Mouse (Mus musculus): ENCODE results near the gene Dlgap3.

The Dlgap3 gene

DNA sequence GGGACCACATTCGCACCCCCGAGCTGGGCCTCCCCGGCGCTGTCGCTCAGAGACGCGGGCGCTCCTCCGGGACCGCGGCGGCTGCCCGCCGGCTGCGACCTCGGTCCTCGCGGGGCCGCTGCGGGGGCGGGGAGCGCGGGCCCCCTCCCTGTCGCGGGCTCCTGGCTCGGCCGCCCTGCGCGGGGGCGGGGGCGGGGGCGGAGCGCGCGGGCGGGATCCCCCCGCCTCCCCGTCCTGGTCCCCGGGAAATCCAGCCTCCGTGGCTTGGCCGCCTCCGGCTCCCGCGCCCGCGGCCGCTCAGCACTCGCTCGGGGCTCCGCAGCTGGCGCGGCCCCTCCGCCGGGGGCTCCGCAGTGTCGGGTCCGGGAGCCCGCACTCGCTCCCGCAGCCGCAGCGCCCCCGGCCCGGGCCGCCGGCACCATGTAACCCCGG is at the start of gene Dlgap3:
Gene Dlgap3, plus strand, starts transcription at position 291 of the 432 bp plus-strand sequence.
- peak in 1 of 2 experiments; percentile 41 for DNase-seq

- no peak for DNase-seq
Measured at GRCm38 (mm10) chr4:127123391-127123790, 45.6 kb upstream of the Dlgap3 start, which contains the start of gene Tmem35b. Gene Tmem35b (plus strand): TSS chr4:127123691.

GRCm38 (mm10) chr4:127124331-127124730 is 44.7 kb upstream of the Dlgap3 start:
- DNase-seq: no peak

- DNase-seq: peak; percentile 89 to 96
Measured at GRCm38 (mm10) chr4:127125834-127126463, 43.1 kb upstream of the Dlgap3 start.

- DNase-seq: no peak
Measured at GRCm38 (mm10) chr4:127134687-127135086, 34.3 kb upstream of the Dlgap3 start.

DNA sequence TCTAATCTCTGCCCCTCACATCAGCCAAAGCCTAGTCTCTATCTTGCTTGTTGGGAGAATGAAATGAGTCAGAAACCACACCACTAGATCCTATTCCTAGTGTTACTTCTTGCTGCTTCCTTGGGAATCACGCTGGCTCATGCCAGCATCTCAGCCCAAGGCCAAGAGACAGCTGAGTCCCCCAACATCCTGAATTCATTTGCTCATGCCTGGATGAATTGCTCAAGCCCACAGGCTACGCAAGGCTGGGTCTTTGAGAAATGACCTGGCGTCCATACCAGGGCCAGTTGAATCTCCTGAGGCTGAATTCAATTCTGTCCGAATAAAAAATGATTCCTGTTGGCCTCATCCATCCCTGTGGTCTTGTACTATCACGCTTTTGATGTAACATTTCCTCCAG is 31.4 kb upstream of the Dlgap3 start:
- no peak for DNase-seq

DNA sequence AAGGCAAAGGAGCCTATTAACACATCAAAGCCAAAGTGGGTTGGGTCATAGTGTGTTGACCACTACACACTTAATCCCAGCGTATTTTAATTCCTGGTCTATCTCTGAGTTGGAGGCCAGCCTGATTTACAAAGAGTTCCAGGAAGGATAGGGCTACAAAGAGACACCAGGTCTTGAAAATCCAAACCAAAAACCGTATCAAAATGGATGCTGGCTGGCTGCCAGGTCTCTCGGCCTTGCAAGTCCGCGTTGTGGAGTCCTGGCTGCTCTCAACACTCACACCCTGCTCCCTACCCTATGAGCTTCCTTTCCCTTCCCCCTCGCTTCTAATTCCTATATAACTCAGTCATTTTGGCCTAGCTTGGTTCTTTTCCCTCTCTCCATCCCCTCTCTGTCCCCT is 30.5 kb upstream of the Dlgap3 start:
- peak in 1 of 2 experiments; percentile 20 for DNase-seq

DNA sequence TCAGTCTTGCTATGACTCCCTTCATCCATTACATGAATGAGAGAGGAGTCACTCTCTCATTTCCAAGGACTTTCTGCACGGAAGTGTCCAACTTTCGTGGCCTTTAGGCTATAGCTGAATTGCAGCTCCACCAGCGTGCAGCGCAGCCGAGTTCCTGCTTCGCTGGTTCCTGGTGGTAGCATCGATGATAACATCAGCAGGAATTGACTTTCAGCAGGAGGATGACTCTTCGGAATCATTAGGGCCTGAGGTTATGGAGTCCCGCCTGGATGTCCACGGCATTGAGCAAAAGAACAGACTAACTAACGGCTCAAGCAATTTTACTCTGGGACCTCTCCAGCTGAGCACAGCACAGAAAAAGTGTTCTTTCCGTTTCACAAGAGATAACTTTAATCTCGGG is 19.0 kb upstream of the Dlgap3 start:
- no peak for DNase-seq

- DNase-seq: no peak
Measured at GRCm38 (mm10) chr4:127153345-127153744, 15.7 kb upstream of the Dlgap3 start.

- no peak for DNase-seq
Measured at GRCm38 (mm10) chr4:127155757-127156156, 13.2 kb upstream of the Dlgap3 start.

DNA sequence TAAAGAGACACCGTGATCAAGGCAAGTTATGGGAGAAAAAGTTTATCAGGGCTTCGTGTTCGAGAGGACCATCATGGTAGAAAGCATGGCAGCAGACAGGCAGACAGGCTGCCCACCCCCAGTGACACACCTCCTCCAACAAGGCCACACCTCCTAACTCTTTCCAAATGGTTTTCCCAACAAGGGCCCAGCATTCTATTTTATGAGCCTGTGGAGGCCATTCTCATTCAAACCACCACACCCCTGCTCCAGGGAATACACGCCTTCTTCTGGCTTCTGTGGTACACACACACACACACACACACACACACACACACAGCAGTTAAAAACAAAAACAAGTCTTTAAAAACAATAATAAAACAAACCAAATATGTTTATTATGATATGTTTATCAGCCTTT is 11.3 kb upstream of the Dlgap3 start:
- no peak for DNase-seq

DNA sequence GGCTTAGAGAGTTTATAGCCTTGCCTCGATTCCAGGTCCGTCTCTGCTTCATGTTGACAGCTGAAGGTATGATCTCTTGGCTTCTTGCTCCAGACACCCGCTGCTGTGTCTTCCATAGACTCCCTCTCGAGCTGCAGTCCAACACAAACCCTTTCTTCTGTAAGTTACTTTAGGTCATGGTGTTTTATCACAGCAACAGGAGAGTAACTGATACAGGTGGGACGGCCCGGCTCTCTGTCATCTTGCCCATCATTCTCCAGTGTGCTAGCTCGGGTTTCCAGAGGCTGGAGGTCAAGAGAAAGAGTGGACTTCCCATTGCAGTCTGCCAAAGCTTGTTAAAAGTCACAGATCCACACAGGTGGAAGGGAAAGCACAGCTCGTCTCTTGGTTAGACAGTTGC is 5.1 kb upstream of the Dlgap3 start:
- no peak for DNase-seq

DNA sequence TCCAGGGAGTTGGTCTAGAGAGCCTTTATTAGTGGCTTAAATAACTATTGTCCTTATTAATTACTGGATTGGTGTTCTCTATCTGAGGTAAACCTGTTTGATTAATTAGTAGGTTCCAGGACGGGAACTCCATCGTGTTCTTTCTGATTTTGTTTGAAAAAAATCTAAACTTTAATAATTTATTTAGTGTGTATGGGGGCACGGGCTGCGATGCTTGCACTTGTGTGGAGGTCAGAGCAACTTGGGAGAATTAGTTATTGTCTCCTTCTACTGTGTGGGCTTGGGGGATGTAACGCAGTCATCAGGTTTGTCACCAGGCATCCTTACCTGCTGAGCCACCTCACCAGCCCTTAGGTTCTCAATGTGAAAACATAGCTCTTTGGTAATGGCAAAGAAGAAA is 1.9 kb upstream of the Dlgap3 start:
- DNase-seq: no peak

DNA sequence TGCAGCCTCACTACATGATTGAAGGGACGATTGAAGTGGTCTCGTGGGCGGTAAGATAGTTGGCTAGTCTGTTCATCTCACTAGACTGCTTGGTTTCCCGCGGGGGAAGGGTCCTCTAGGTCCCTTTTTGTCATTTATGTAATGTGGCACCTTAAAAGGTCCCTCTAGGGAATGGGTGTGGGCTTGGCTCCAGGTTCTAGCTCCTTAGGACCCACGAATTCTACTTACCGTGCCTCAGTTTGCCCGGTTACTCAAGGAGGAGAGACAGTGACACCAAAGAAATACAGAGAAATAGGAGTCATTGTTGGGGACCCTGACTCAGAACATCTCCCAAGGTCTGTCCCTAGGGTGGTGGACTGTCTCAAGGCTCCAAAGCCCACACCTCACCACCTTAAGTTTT is 1.3 kb upstream of the Dlgap3 start:
- DNase-seq: no peak

DNA sequence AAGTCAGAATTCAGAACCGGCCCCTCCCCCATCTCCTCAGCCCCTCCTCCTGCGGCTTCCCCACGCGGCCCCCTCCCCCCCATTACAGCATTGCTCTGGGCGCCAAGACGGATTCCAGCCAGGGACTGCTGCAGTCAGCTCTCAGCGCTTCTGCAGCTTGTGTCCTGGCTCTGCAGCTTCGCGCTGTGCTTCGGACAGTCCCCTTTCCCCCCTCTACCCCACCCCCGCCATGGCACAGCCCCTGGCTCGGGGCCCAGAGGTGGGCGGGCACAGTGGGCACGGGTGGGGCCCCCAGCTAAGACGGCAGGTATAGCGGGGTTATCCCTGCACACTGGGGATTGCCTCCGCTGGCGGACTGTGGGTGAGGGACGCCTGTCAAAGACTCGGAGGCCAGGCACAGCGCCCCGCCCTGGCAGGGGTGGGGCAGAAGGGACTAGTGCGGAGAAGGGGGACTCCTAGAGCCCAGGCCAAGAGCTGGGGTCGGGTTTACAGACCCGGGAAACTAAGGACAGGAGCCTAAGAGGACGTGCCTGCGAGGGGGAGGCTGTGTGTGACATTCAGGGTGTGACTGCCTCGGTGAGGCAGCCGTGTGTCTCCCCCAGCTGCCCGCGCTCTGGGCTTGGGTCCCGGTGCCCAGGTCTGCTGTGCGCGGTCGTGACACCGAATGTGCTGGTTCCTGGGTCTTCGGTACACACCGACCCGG is 642 bp upstream of the Dlgap3 start:
- DNase-seq: peak in 1 of 2 experiments; percentile 45

- DNase-seq: peak in 1 of 2 experiments; percentile 15
Measured at GRCm38 (mm10) chr4:127169346-127170221, 580 bp downstream of the Dlgap3 start.

DNA sequence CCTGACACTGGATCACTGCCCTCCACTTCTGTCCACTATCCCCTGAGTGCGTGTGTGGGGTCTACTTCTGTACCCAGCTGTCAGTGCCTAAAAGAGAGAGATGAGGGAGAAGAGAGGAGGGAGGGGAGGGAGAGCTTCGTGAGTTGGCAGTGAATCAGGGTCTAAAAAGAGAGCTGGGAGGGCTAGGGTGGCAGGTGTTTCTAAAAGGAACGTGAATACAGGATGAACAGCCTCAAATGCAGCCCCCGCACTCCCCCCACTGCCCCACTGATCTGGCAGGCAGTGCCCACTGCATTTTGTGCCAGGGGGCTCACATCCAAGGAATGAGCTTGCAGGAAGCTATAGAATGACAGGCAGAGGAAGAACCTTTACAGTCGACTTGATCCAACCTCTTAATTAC is 1.9 kb downstream of the Dlgap3 start:
- no peak for DNase-seq

DNA sequence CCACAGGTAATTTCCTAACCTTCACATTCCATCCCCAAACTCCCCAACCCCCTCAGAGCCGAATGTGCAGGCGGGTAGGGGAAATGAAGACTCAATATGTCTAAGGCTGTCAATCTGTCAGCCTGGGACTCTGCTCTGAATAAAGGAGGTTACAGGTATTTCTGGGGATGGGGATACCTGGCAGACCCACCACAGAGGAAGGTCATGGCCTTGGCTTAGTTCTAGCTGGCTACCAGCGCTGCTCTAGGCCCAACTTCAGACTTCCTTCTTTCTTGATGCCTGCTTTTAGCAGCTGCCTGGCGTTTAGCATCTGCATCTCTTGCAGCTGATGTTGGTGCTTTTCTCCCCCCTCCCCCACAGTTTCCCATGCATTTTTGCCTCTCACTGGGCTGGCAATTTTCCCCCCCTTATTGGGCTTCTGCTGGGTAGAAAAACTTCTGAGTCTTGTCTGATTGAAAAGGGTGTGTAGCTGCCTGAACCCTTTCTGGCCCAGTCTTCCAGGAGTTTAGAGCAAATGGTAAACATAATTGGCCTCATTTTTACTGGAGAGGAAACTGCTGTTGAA is 2.4 kb downstream of the Dlgap3 start:
- DNase-seq: no peak

DNA sequence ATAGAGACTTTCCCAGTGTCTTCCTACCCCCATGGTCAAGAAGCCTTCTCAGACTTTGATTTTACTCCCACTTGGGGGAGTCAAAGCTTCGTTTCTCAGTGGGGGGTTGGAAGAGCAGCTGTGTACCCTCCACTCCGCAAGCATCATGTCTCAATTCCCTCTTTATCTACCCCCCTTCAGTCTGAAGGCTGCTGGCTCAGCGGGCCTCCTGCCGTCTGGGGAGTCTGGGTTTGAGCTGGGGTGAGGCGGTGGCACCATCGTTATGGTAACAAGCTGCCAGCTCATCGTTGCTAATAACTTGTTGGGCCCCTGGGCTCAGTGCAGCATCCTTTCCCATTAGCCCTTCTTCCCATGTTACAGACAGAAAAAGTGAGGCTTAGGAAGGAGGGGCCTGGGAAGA is 3.1 kb downstream of the Dlgap3 start:
- no peak for DNase-seq

- DNase-seq: no peak
Measured at GRCm38 (mm10) chr4:127172614-127173013, 3.6 kb downstream of the Dlgap3 start.

- DNase-seq: peak; percentile 48 to 84
Measured at GRCm38 (mm10) chr4:127173461-127173860, 4.5 kb downstream of the Dlgap3 start.

DNA sequence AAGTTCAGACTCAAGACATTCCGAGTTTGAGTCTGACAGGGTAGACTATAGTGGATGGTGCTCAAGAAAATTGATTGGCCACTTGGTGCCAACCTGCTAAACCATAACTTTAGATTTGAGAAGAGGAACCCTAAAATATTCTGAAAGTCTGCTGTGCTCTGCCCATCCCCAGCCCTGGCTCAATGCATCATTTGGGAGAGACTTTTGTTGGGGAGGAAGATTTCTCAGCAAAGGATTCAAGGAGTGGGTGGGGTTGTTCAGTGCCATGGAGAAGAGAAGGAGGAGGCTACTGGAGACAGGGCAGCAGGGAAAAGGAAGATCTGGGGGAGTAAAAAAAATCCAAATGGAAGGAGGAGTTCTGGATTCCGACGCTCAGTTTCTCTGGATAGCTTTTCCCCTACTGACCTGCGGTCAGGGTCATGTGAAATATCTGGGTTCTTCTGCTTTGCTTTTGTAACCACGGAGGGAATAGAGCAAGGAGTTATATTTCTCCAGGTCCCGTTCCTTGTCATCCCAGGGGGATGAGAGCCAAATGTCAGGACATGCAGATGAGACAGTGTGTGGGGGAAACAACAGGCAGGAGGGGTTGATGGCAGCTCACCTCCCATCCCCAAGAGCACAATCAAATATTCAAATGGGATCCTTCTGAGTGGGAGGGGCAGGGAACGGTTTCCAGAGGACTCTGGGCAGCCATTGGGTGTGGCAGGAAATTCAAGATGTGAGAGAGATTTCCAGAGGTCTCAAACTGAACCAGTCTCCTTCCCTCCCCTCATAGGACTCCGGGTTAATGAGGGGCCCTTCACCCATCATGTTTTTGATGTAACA is 5.3 kb downstream of the Dlgap3 start:
- DNase-seq: no peak

All from kidney, postnatal 36 days (tissue).